Mouse (Mus musculus): ENCODE data around the gene Kcnj3. TPM values are rescaled to one million over a fixed set of nuclear protein-coding genes. Genes with fewer than 3 reads are reported as not detected.

Kcnj3 gene
- total RNA-seq (2023; ENCODE audit: inconsistent age) = not detected in 4 replicates

DNA sequence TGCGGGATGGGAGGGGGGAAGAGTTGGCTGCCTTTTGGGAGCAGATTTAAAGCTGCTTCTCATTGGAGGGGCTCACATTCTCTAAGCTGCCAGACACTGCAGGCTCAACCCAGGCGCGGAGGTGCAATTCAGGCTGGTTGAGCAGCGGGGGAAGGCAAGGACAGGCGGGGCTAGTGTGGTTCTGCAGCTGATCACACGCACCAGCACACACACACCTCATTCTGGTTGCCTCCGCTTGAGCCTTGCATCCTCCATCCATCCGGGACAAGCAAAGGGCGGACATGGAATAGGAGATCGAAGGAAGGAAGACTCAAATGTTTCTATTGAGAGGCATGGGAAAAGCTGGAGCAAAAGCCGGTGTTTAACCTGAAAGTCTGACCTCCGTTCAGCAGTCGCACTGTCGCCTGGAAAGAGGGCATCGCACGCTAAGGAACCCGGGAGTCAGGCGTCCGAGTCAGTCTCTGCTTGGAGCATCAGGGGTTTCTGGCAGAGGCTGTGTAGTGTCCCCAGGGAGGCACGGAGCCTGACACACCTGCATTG is at the start of gene Kcnj3:
Gene Kcnj3 (plus strand): TSS at position 250 of the 540 bp plus-strand sequence.

